ENCODE assay signal across 9 mouse cellular contexts in the genomic region with DNA sequence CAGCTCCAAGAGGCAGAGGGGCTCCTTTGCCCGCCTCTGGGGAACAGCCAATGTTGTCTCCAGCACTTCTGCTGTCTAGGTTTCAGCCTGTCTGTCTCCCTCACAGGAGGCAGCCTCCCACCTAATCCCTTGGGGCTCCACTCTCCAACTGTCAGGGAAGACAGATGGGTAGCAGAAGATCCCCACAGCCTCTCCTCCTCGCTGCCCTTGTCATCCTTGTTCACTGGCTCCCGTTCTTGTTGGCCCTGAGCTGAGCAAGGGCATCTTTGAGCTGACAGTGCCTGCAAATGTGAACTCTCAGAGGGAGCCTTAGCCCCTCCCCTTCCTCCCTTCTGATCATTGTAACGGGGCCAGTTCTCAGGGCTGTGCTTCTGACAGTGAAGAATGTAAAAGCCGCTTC. TPM values are rescaled to one million over a fixed set of nuclear protein-coding genes. Genes with fewer than 3 reads are reported as not detected.
DNase-seq lines count a peak whose midpoint lies in the region; ATAC-seq and TF ChIP-seq lines count a peak whose summit lies in the region.
"Had no signal": no experiment of that assay in that cellular context is flagged by ENCODE, and none has a peak within 500 bp of the region (broad histone marks: within the 10 kb centered on the region; RNA-seq: fewer than 3 reads in every experiment).

No protein-coding gene starts in this region.

- H3K36me3 ChIP-seq in heart, embryonic 12.5 days, result no peaks in the 10 kb centered on the region
- no peaks in the 10 kb centered on the region for H3K36me3 ChIP-seq in E14TG2a.4 (ENCODE audit: insufficient read depth, low read length)

- peak; percentile 61; the same call in 1 of the 2 replicates for ATAC-seq in heart, embryonic 12.5 days (ENCODE audit: insufficient number of reproducible peaks, low FRiP score)
- peak; percentile 76 for ATAC-seq in inflammation-experienced regulatory T-cells, adult 6 months
- ATAC-seq in megakaryocyte progenitor cell, adult 5-6 weeks (replicated peaks; ENCODE audit: poor library complexity), result peak; percentile 66
- ATAC-seq: Patski had no signal

- H3K27ac ChIP-seq in heart, embryonic 12.5 days (ENCODE audit: poor library complexity, severe bottlenecking), result no peak overlapping the region

- H3K4me2 ChIP-seq in heart, embryonic 12.5 days, result peak overlapping the region; percentile 55

- H3K4me1 ChIP-seq in heart, embryonic 12.5 days (replicated peaks), result peaks cover 36% of the 10 kb centered on the region
- peaks cover 79% of the 10 kb centered on the region for H3K4me1 ChIP-seq in E14TG2a.4 (replicated peaks; ENCODE audit: low read depth, low read length)

- no peak for DNase-seq in heart, postnatal 4 days
- DNase-seq in embryo, embryonic 11 days, result peak; percentile 54
- DNase-seq in urinary bladder, adult 18-20 months (ENCODE audit: low spot score in 2 of 2), result no peak
- no peak for DNase-seq in gastrocnemius, postnatal 10 days

- H3K9ac ChIP-seq in heart, embryonic 12.5 days, result no peak overlapping the region

- WGBS in heart, embryonic 12.5 days, result 5% methylated on average over 5 of the region's 5 CpGs

- H3K9me3 ChIP-seq in heart, embryonic 12.5 days (replicated peaks), result no peaks in the 10 kb centered on the region
- H3K9me3 ChIP-seq in E14TG2a.4 (ENCODE audit: low read length), result no peaks in the 10 kb centered on the region

- H3K27me3 ChIP-seq in heart, embryonic 12.5 days (replicated peaks), result no peaks in the 10 kb centered on the region
- 0 out of 2 replicates have a peak, but pooled peaks cover 5% of the 10 kb centered on the region for H3K27me3 ChIP-seq in E14TG2a.4 (ENCODE audit: insufficient read depth, low read length)
- H3K27me3 ChIP-seq: Patski had no signal

- H3K4me3 ChIP-seq in heart, embryonic 12.5 days, result no peak overlapping the region; the same call in 1 of the 2 replicates
- peak overlapping the region; percentile 48 for H3K4me3 ChIP-seq in E14TG2a.4 (replicated peaks; ENCODE audit: low read length)

- no peak for TF ChIP-seq CTCF in E14TG2a.4 (conservative IDR thresholded peaks at IDR 0.05; ENCODE audit: low read length)

RNA-seq across cellular contexts. Expression of a gene that starts 13.7 kb away (rescaled TPM):
- 20.7 and 20.8 TPM in 2 replicates for polyA plus RNA-seq in heart, embryonic 12.5 days (2016; fragmentation: Nextera tagmentation; extraction: Ambion mirVana)
- 10 to 100 TPM; 19.9 to 21.2 TPM for total RNA-seq in heart, postnatal 4 days (2021)
- 1 to 10 TPM; 5.4 to 9.2 (median 7.6) TPM for polyA plus RNA-seq in inflammation-experienced regulatory T-cells, adult 6 months (2017; shearing (Covaris generic))
- total RNA-seq in megakaryocyte progenitor cell, adult 5-6 weeks (2015), result 13.9 and 15.3 TPM in 2 replicates
- total RNA-seq in megakaryocyte progenitor cell, adult 5-6 weeks (2017), result 13.3 and 15.1 TPM in 2 replicates
- total RNA-seq in gastrocnemius, postnatal 10 days (2021), result 10 to 100 TPM; 42.0 to 48.3 TPM
